Mouse (Mus musculus) cerebellum, adult 11 months (tissue): ENCODE results near the gene Olfr1373.

Experiments
- DNase-seq: peaks from one replicate; pipeline ENCODE4 v3.0.0; 2022

Olfr1373 gene

GRCm38 (mm10) chr11:52105503-52105902, 39.8 kb downstream of the Olfr1373 start:
- DNase-seq, result no peak

DNA sequence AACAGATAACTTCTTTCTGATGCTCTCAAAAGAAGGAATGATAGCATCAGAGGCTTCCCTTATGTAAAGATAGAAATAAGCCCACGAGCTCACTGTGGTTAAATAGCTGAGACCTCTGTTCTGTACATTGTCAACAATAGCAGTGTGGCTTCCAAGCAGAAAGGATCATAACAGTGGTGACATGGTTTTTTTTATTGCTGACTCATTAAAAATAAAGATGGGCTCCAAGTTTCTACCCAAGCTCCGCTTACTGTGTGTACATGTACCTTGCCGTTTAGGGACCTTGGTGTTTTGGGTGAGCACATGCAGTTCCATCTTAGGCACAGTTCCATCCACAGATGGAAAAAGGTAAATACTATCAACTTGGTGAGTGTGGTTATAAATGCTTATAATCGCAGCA, 42.4 kb downstream of the Olfr1373 start:
- no peak for DNase-seq

DNA sequence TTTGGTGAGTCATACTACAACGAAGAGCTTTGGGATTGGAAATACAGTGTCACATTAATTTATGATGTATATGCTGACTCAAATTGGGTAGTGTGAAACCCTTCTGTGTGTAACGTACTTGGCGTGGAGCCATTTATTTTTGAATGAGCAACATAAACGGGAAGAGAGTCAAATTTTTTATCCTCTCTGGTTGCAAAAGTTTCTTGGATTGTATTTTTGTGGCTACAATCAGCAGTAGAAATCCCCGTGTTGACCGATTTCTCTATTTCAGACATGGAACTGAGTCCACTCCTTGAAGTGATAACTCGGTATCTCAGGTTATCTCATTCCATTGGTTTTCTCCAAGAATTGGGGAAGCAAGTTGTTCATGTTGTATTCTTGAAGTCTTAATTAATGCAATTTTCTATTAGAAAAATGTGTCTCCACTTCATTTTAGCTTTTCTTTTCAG, 45.5 kb downstream of the Olfr1373 start:
- no peak for DNase-seq

DNA sequence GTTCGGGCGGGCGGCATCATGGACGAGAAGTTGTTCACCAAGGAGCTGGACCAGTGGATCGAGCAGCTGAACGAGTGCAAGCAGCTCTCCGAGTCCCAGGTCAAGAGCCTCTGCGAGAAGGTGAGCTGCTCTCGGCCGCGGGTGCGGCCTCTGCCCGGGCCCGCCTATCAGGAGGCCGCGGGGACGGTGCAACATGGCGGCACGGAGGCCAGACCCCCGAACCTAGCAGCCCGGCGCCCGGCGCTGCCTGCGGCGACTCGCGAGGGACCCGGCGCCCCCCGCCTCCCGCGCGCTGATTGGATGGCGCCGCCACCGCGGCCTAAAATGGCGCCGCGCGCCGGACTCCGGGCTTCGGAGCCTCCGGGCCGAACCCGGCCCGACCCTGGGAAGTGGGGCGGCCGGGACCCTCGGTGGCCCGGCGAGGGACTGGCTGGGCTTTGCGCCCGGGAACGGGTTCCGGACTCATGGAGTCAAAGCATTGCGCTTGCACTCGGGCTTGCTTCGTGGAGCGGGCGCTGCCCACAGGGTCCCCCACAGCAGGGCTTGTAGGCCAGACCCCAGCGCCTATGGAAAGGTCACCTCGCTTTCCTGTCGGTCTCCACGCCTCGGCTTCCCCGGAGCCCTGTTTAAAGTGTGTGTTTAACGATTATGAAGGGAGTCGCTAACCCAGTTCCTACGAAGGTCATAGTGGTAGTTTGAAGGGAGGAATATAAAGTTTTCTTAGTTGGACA, 46.1 kb downstream of the Olfr1373 start:
- no peak for DNase-seq

DNA sequence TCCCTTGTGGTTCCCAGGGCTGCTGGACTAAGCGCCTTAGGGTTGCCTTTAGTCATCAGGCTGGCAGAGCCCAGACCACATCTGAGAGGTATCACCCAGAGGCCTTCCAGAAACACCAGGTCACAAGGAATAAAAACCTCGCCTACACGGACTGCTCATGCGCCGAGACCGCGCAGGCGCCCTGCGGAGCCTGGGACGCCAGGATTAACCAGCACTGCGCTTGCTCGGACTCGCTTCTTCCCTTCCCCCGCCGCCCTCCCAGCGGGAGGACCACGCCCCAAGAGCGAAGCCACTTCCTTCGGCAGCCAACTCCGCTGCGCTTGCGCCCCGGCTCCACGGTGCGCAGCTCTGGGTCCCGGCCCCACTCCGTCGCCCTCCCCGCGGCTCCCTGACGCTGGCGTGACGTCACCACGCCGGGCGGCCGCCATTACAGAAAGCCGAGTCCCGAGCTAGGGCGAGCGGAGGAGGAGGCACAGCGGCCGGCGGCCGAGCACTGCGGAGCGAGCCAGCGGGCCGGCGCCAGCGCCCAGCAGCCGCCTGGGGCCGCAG, 46.9 kb downstream of the Olfr1373 start, which contains the start of gene Ppp2ca:
Gene Ppp2ca (plus strand): TSS at position 284 of the 549 bp plus-strand sequence.
- peak; percentile 99 for DNase-seq

DNA sequence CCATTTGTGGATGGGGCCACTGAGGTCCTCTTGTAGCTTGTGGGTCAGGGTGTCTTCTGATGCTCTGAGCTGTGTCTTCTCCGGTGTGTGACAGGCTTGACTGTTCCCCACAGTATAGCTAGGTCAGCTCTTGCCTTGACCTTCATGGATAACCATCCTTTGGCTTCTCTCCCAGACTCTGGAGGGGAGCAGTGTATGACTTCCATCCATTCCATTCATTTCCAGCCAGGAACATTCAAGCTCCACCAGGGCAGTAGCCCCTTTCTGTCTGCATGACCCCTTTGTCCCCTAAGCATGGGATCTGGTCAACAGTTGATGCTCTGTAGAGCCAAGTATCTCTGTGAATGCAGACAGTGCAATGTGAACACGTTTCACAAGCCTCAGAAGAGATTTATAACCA, 47.7 kb downstream of the Olfr1373 start:
- peak; percentile 24 for DNase-seq

GRCm38 (mm10) chr11:52097016-52097415, 48.3 kb downstream of the Olfr1373 start:
- DNase-seq, result no peak
